In genomic region chr17:12577096-12577495, GRCm38 (mm10) we compare ENCODE assay signal across 17 mouse cellular contexts.
"Had no signal": no experiment of that assay in that cellular context is flagged by ENCODE, and none has a peak within 500 bp of the region (broad histone marks: within the 10 kb centered on the region; RNA-seq: fewer than 3 reads in every experiment).

No protein-coding gene starts in this region.

- DNase-seq: cerebellum, adult 2 months; cerebellum, adult 8-10 months; cerebellum, adult 9-10 months; cerebellum, adult 9-11 months; cerebellum, postnatal 10 days; cerebellum, postnatal 14 days; cerebellum, postnatal 25 days; cerebellum, postnatal 36 days; embryo, embryonic 11 days; forebrain, postnatal 0 days; gastrocnemius, adult 2 months; gastrocnemius, postnatal 10 days; gastrocnemius, postnatal 14 days; gastrocnemius, postnatal 25 days; gastrocnemius, postnatal 36 days; heart, adult 18-20 months; heart, adult 2 months had no signal
